Mouse (Mus musculus) CH12.LX (cell line): ENCODE data around the gene Gapvd1.

ENCODE experiments used
- CHD2 ChIP-seq: IDR thresholded peaks from 2 replicates; pipeline ENCODE4 v1.6.1; 2011; ENCODE audit warnings: low read length, improper control_type of control experiment
- CTCF ChIP-seq, 2 experiments: IDR thresholded peaks in 1 of 2; conservative IDR thresholded peaks in 1 of 2; 2 replicates each; pipeline ENCODE4 v1.5.1; 2011 to 2012; ENCODE audit warnings: low read depth in 2 of 2, low read length in 2 of 2, improper control_type of control experiment in 1 of 2, inconsistent platforms in 1 of 2, mild to moderate bottlenecking in 1 of 2, moderate library complexity in 1 of 2
- EP300 ChIP-seq: IDR thresholded peaks from 2 replicates; pipeline ENCODE4 v1.6.1; 2011; ENCODE audit warnings: low read length, improper control_type of control experiment
- KAT2A ChIP-seq: IDR thresholded peaks from 2 replicates; pipeline ENCODE4 v1.6.1; 2012; ENCODE audit warnings: low read length, improper control_type of control experiment, inconsistent platforms; ENCODE audit not compliant: insufficient replicate concordance
- MAZ ChIP-seq: IDR thresholded peaks from 2 replicates; pipeline ENCODE4 v1.6.1; 2012; ENCODE audit warnings: low read depth, mild to moderate bottlenecking, inconsistent platforms, low read length, improper control_type of control experiment, moderate library complexity
- MYC ChIP-seq: IDR thresholded peaks from 2 replicates; pipeline ENCODE4 v1.6.1; 2011; ENCODE audit warnings: low read depth, mild to moderate bottlenecking, improper control_type of control experiment, low read length
- POLR2A ChIP-seq: IDR thresholded peaks from 2 replicates; pipeline ENCODE4 v1.6.1; 2011; ENCODE audit warnings: low read depth, mild to moderate bottlenecking, improper control_type of control experiment, low read length
- SIN3A ChIP-seq: IDR thresholded peaks from 2 replicates; pipeline ENCODE4 v1.6.1; 2012; ENCODE audit warnings: low read length, improper control_type of control experiment, inconsistent platforms
- TCF12 ChIP-seq: IDR thresholded peaks from 2 replicates; pipeline ENCODE4 v1.6.1; 2014; ENCODE audit warnings: low read depth, mild to moderate bottlenecking, inconsistent platforms, low read length, improper control_type of control experiment
- USF1 ChIP-seq: IDR thresholded peaks from 2 replicates; pipeline ENCODE4 v1.6.1; 2014; ENCODE audit warnings: low read depth, mild to moderate bottlenecking, inconsistent platforms, low read length, improper control_type of control experiment
- ZC3H11A ChIP-seq: IDR thresholded peaks from 2 replicates; pipeline ENCODE4 v1.6.1; 2012; ENCODE audit warnings: low read depth, mild to moderate bottlenecking, inconsistent platforms, low read length, improper control_type of control experiment
- ZNF384 ChIP-seq: IDR thresholded peaks from 2 replicates; pipeline ENCODE4 v1.6.1; 2012; ENCODE audit warnings: low read depth, low read length, improper control_type of control experiment, inconsistent platforms

- TF ChIP-seq CTCF (conservative IDR thresholded peaks at IDR 0.05 in 1 of 2, IDR thresholded peaks at IDR 0.05 in 1 of 2; ENCODE audit: low read depth in 2 of 2, low read length in 2 of 2) (no peak), EP300 (no peak), CHD2 (no peak), USF1 (no peak), MAZ (no peak), POLR2A (no peak), ZC3H11A (no peak), TCF12 (no peak), SIN3A (no peak), MYC (no peak), ZNF384 (no peak), KAT2A (no peak)
These were observed 39.5 kb upstream of the Gapvd1 start for GRCm38 (mm10) chr2:34794511-34794910.
